Mouse (Mus musculus): Measurements from ENCODE around the gene Etfb. TPM values are rescaled to one million over a fixed set of nuclear protein-coding genes. Genes with fewer than 3 reads are reported as not detected.
A peak's percentile ranks its signal among the peaks of the same experiment; 100 is the strongest.

Etfb gene
- total RNA-seq, 2 experiments from 2014 or later, result 1,276 to 1,377 TPM

GRCm38 (mm10) chr7:43489631-43490125 is 45.8 kb downstream of the Etfb start, which contains the start of gene Iglon5:
Gene Iglon5, minus strand, starts transcription at chr7:43490075.
- intact Hi-C loops (cut with DNase I), result no loop called here
- no peak for DNase-seq

GRCm38 (mm10) chr7:43490182-43490584 is 46.3 kb downstream of the Etfb start:
- DNase-seq, result peak; percentile 10 to 13
- intact Hi-C loops (cut with DNase I), result no loop called here

GRCm38 (mm10) chr7:43490861-43491260 is 47.0 kb downstream of the Etfb start:
- DNase-seq, result no peak
- intact Hi-C loops (cut with DNase I), result no loop called here

GRCm38 (mm10) chr7:43495343-43496021 is 51.6 kb downstream of the Etfb start:
- DNase-seq, result peak in 1 of 2 experiments; percentile 26
- intact Hi-C loops (cut with DNase I), result no loop called here

Small RNA genes within 50 kb of the gene (microRNA-seq; reads per million reads assigned to microRNA genes)
- 3.4 to 7.2 reads per million in 2 experiments for gene Mir7051 (ENCODE audit: borderline number of aligned reads in 2 of 2)

Other genes with a start within 250 kb of the Etfb start
- 10 to 100 TPM; 15.0 to 17.2 TPM for gene Zfp715, start 130.8 kb upstream of the Etfb start, total RNA-seq (2021)
- gene Siglecf, start 92.7 kb upstream of the Etfb start, total RNA-seq (2021), result not detected
- gene Siglecg, start 35.9 kb upstream of the Etfb start, total RNA-seq (2021), result under 1 TPM; 0.22 to 0.51 TPM
- gene Lim2, start 16.4 kb upstream of the Etfb start, total RNA-seq (2021), result not detected
- not detected for gene Nkg7, start 7.0 kb upstream of the Etfb start, total RNA-seq (2021)
- not detected for gene Cldnd2, start 3.3 kb upstream of the Etfb start, total RNA-seq (2021)
- gene Gm45233, start within 50 bp of the Etfb start, total RNA-seq (2021), result under 1 TPM in 1 of 2 experiments, not detected in 1; 0.70 TPM
- gene Vsig10l, start 19.1 kb downstream of the Etfb start, total RNA-seq (2021), result 1 to 10 TPM; 2.0 to 2.5 TPM
- gene Iglon5, start 46.0 kb downstream of the Etfb start, total RNA-seq (2021), result under 1 TPM; 0.19 to 0.36 TPM
- gene 4931406B18Rik, start 61.9 kb downstream of the Etfb start, total RNA-seq (2021), result not detected
- 1 to 10 TPM; 3.8 to 4.4 TPM for gene Cd33, start 100.3 kb downstream of the Etfb start, total RNA-seq (2021)
- gene Zfp658, start 118.2 kb downstream of the Etfb start, total RNA-seq (2021), result under 1 TPM; 0.87 to 0.94 TPM
- gene Zfp719, start 135.5 kb downstream of the Etfb start, total RNA-seq (2021), result 1 to 10 TPM; 4.8 to 5.9 TPM
- gene Zfp819, start 163.1 kb downstream of the Etfb start, total RNA-seq (2021), result not detected
- gene Ceacam18, start 190.6 kb downstream of the Etfb start, total RNA-seq (2021), result not detected
- 1 to 10 TPM in 1 of 2 experiments, under 1 TPM in 1; 0.94 to 1.3 TPM for gene Siglece, start 216.1 kb downstream of the Etfb start, total RNA-seq (2021)
- gene Ctu1, start 227.9 kb downstream of the Etfb start, total RNA-seq (2021), result 1 to 10 TPM; 3.4 to 3.5 TPM
- gene Klk14, start 246.3 kb downstream of the Etfb start, total RNA-seq (2021), result under 1 TPM; 0.22 to 0.31 TPM